Mouse (Mus musculus) lung, postnatal 0 days (tissue): ENCODE data around the gene Flt3.

ENCODE experiments used
- CTCF ChIP-seq: IDR thresholded peaks from 2 replicates; pipeline ENCODE4 v1.5.1; 2016; ENCODE audit warnings: antibody characterized with exemption, mild to moderate bottlenecking
- EP300 ChIP-seq: IDR thresholded peaks from 2 replicates; pipeline ENCODE4 v1.6.1; 2016; ENCODE audit warnings: antibody characterized with exemption, mild to moderate bottlenecking, control low read depth

- no peak for TF ChIP-seq CTCF
- TF ChIP-seq EP300 = no peak
Measured at GRCm38 (mm10) chr5:147302746-147303400, 97.4 kb downstream of the Flt3 start.
